Mouse (Mus musculus): ENCODE results near the gene Tmem63c. TPM values are rescaled to one million over a fixed set of nuclear protein-coding genes. Genes with fewer than 3 reads are reported as not detected.
A peak's percentile ranks its signal among the peaks of the same experiment; 100 is the strongest.

The Tmem63c gene
- polyA plus RNA-seq, 2 experiments: 0.10 TPM; not detected in 1

DNA sequence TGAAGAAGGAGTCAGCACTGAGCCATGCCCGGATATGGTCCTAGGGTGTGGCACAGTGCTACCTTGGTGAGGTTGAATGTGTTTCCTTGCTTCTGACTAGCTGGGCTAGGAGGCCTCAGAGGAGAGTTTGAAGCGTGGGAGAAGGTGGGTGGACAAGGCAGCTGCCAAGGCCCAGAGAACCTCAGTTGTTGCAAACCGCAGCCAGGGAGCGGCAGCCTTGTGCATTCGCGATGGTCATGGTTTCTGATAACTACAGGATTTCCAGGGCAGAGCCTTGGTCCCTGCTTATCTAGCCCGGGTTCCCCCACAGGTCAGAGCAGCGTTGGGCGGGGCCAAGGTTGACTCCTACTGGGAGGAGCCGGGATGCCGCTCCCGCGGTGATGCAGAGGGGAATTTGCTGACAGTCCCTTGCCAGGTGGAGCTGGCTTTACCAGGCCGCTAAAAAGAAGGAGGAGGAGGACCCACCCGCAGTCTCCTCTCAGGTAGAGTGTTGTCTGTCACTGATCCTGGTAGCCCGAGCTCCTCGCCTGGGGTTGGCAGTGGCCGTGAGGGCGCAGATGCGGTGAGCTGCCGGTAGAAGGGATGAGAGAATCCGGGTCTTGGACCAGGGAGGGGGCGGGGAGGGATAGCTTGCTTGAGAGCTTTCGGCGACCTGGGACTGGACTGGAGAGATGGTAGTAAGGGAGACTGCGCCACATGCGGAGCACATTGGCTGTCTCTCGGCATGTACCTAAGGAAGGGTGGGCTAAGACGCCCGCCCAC, 5.2 kb downstream of the Tmem63c start:
- Histone ChIP-seq H3K4me3 (replicated peaks; ENCODE audit: low read length) (peak overlapping the region; percentile 13), H3K27ac (replicated peaks; ENCODE audit: low read depth, low read length) (no peak overlapping the region), H3K36me3 (ENCODE audit: control insufficient read depth, insufficient read depth, low read length) (no peaks in the 10 kb centered on the region), H3K9me3 (ENCODE audit: control insufficient read depth, low read length) (no peaks in the 10 kb centered on the region), H3K27me3 (ENCODE audit: control insufficient read depth, insufficient read depth, low read length) (peaks cover 17% of the 10 kb centered on the region; the same call in 1 of the 2 replicates), H3K4me1 (ENCODE audit: control insufficient read depth, insufficient read depth, low read length) (no peaks in the 10 kb centered on the region), H3K9ac (ENCODE audit: low read depth, low read length, severe bottlenecking) (no peak overlapping the region), H3K4me2 (replicated peaks; ENCODE audit: low read depth, low read length, severe bottlenecking) (peak overlapping the region; percentile 30; the same call in 1 of the 2 replicates)
- no peak for TF ChIP-seq POLR2A (IDR thresholded peaks at IDR 0.05; ENCODE audit: borderline replicate concordance, extremely low read depth, insufficient read depth, insufficient read length)
- no peak for DNase-seq (ENCODE audit: low spot score)
- WGBS: 3% methylated on average over 29 of the region's 30 CpGs
- no peak for ATAC-seq (ENCODE audit: low FRiP score, low read depth)

DNA sequence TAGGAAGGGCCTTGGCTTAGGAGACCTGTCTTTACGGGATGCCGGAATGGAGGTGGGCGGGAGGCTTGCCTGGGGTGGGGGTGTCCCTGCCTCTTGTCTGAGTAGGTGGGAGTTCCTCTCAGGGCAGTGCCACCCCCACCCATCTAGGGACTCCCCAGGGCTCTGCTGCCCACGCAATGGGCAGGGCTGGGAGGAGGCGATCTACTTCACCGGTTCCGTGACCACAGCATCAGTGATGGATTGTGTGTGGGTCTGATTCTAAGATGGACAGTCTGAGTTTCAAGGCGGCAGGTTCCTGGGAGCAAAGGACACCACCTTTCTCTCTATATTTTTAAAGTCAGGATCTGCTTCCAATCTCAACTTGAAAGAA, 5.7 kb downstream of the Tmem63c start:
- no peaks in the 10 kb centered on the region for H3K9me3 ChIP-seq (ENCODE audit: control insufficient read depth, low read length)
- no peak for ATAC-seq (ENCODE audit: low FRiP score, low read depth)
- H3K4me3 ChIP-seq (replicated peaks; ENCODE audit: low read length): peak overlapping the region; percentile 13; the same call in 1 of the 2 replicates
- H3K4me1 ChIP-seq (ENCODE audit: control insufficient read depth, insufficient read depth, low read length): no peaks in the 10 kb centered on the region
- 15% methylated on average over 5 of the region's 8 CpGs for WGBS
- no peak overlapping the region for H3K9ac ChIP-seq (ENCODE audit: low read depth, low read length, severe bottlenecking)
- no peak overlapping the region for H3K27ac ChIP-seq (replicated peaks; ENCODE audit: low read depth, low read length)
- TF ChIP-seq POLR2A (IDR thresholded peaks at IDR 0.05; ENCODE audit: borderline replicate concordance, extremely low read depth, insufficient read depth, insufficient read length): no peak
- DNase-seq (ENCODE audit: low spot score): no peak
- H3K36me3 ChIP-seq (ENCODE audit: control insufficient read depth, insufficient read depth, low read length): no peaks in the 10 kb centered on the region
- H3K27me3 ChIP-seq (ENCODE audit: control insufficient read depth, insufficient read depth, low read length): peaks cover 17% of the 10 kb centered on the region; the same call in 1 of the 2 replicates
- 0 out of 2 replicates have a peak overlapping the region, but pooled peaks have one; percentile 30 for H3K4me2 ChIP-seq (replicated peaks; ENCODE audit: low read depth, low read length, severe bottlenecking)

DNA sequence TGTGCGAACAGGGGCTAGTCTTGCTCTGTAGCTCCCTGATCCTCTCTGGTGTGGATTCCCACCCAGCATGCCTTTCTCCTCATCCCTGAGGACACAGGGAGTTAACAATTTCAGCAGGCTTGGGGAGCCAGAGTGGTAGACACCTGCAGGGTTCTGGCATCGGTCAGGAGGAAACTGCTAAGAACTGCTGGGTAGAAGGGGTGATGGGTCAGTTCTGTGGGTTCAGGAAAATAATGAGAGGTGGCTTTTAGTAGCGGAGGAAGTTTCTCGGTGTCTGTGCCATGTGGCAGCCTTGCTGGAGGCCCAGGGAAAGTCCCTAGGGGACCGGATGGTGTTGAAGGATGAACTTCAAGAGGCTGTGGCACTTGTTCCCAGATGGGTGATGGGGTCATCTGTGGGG, 6.3 kb downstream of the Tmem63c start:
- ATAC-seq (ENCODE audit: low FRiP score, low read depth): no peak
- H3K4me1 ChIP-seq (ENCODE audit: control insufficient read depth, insufficient read depth, low read length): no peaks in the 10 kb centered on the region
- no peaks in the 10 kb centered on the region for H3K9me3 ChIP-seq (ENCODE audit: control insufficient read depth, low read length)
- DNase-seq (ENCODE audit: low spot score): no peak
- no peak overlapping the region for H3K4me3 ChIP-seq (replicated peaks; ENCODE audit: low read length)
- H3K27me3 ChIP-seq (ENCODE audit: control insufficient read depth, insufficient read depth, low read length): peaks cover 17% of the 10 kb centered on the region; the same call in 1 of the 2 replicates
- H3K9ac ChIP-seq (ENCODE audit: low read depth, low read length, severe bottlenecking): no peak overlapping the region
- no peak overlapping the region for H3K4me2 ChIP-seq (replicated peaks; ENCODE audit: low read depth, low read length, severe bottlenecking)
- no peak for TF ChIP-seq POLR2A (IDR thresholded peaks at IDR 0.05; ENCODE audit: borderline replicate concordance, extremely low read depth, insufficient read depth, insufficient read length)
- 52% methylated on average over 5 of the region's 5 CpGs for WGBS
- no peak overlapping the region for H3K27ac ChIP-seq (replicated peaks; ENCODE audit: low read depth, low read length)
- no peaks in the 10 kb centered on the region for H3K36me3 ChIP-seq (ENCODE audit: control insufficient read depth, insufficient read depth, low read length)

DNA sequence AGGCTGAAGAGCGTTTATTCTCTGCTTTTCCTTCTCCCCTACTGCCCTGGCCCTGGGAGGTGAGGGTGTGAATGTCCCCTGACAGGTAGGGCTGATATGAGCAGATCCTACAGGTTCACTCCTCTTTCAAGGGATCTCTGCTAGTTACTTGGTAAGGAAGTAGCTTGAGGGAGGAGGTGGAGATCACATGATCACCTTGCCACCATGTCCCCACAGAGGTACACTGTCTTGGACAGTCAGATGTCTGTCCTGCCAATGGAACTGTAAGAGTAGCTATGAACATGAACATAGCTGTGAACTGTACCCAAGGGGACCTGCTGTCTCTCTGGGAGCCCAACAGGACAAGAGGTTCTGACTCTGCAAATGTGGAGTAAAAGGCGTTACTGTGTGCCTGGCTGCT, 6.9 kb downstream of the Tmem63c start:
- no peak overlapping the region for H3K9ac ChIP-seq (ENCODE audit: low read depth, low read length, severe bottlenecking)
- H3K27ac ChIP-seq (replicated peaks; ENCODE audit: low read depth, low read length): no peak overlapping the region
- peaks cover 17% of the 10 kb centered on the region; the same call in 1 of the 2 replicates for H3K27me3 ChIP-seq (ENCODE audit: control insufficient read depth, insufficient read depth, low read length)
- DNase-seq (ENCODE audit: low spot score) (no peak), ATAC-seq (ENCODE audit: low FRiP score, low read depth) (no peak)
- 53% methylated on average over 2 of the region's 2 CpGs for WGBS
- H3K4me2 ChIP-seq (replicated peaks; ENCODE audit: low read depth, low read length, severe bottlenecking): no peak overlapping the region
- H3K4me1 ChIP-seq (ENCODE audit: control insufficient read depth, insufficient read depth, low read length): no peaks in the 10 kb centered on the region
- TF ChIP-seq POLR2A (IDR thresholded peaks at IDR 0.05; ENCODE audit: borderline replicate concordance, extremely low read depth, insufficient read depth, insufficient read length): no peak
- H3K9me3 ChIP-seq (ENCODE audit: control insufficient read depth, low read length): no peaks in the 10 kb centered on the region
- no peak overlapping the region for H3K4me3 ChIP-seq (replicated peaks; ENCODE audit: low read length)
- H3K36me3 ChIP-seq (ENCODE audit: control insufficient read depth, insufficient read depth, low read length): no peaks in the 10 kb centered on the region

DNA sequence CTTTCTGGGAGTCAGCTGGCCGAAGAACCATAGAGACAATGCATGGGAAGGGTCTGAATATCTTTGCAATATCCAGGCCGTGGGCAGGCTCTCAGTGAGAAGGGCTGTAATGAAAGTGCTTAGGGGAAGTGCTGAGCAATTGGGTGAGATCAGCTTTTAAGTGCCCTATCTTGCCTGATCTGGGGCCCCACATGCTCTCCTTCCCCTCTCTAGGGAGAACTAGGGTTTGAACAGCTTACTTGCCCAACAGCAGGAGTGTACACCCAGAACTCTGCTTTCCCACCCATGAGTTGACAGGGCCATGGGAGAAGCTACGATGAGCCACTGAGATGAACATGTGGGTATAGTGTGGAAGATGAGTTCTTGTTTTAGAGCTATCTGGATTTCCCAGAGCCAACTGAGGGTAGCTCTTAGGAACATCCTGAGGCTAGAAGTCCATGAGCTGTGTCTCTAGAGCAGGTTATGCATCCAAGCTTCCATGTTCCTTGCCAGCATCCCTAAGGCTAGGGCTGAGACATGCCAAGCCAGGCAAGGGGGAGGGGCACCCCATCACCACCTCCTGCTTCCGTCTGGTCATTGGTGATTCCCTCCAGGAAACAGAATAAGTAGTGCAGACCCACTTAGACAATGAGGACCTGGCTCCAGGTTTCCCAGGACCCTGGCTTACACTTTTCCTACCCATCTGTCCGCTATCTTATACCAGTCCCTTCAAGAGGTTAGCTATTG, 8.3 kb downstream of the Tmem63c start:
- no peaks in the 10 kb centered on the region for H3K36me3 ChIP-seq (ENCODE audit: control insufficient read depth, insufficient read depth, low read length)
- H3K27ac ChIP-seq (replicated peaks; ENCODE audit: low read depth, low read length): no peak overlapping the region
- no peak overlapping the region for H3K4me3 ChIP-seq (replicated peaks; ENCODE audit: low read length)
- H3K4me1 ChIP-seq (ENCODE audit: control insufficient read depth, insufficient read depth, low read length): no peaks in the 10 kb centered on the region
- no peaks in the 10 kb centered on the region for H3K9me3 ChIP-seq (ENCODE audit: control insufficient read depth, low read length)
- peaks cover 17% of the 10 kb centered on the region; the same call in 1 of the 2 replicates for H3K27me3 ChIP-seq (ENCODE audit: control insufficient read depth, insufficient read depth, low read length)
- ATAC-seq (ENCODE audit: low FRiP score, low read depth) (no peak), DNase-seq (ENCODE audit: low spot score) (no peak)
- TF ChIP-seq POLR2A (IDR thresholded peaks at IDR 0.05; ENCODE audit: borderline replicate concordance, extremely low read depth, insufficient read depth, insufficient read length): no peak
- WGBS: 61% methylated on average over 5 of the region's 5 CpGs
- H3K9ac ChIP-seq (ENCODE audit: low read depth, low read length, severe bottlenecking): no peak overlapping the region
- H3K4me2 ChIP-seq (replicated peaks; ENCODE audit: low read depth, low read length, severe bottlenecking): no peak overlapping the region

Data from limb, embryonic 14.5 days (tissue).